Mouse (Mus musculus): Measurements from ENCODE around the gene Cant1. TPM values are rescaled to one million over a fixed set of nuclear protein-coding genes. Genes with fewer than 3 reads are reported as not detected.

The Cant1 gene
- polyA plus RNA-seq, 3 experiments from 2014 or later: 23.6 to 35.7 (median 25.1) TPM

GRCm38 (mm10) chr11:118430291-118430885, 11.5 kb upstream of the Cant1 start:
- ATAC-seq: no peak

GRCm38 (mm10) chr11:118428944-118429709, 10.2 kb upstream of the Cant1 start:
- ATAC-seq: no peak

GRCm38 (mm10) chr11:118428460-118428868, 9.6 kb upstream of the Cant1 start:
- ATAC-seq: no peak

GRCm38 (mm10) chr11:118427986-118428385, 9.1 kb upstream of the Cant1 start, which contains the start of gene C1qtnf1:
Gene C1qtnf1 (plus strand): TSS chr11:118428203.
- ATAC-seq: no peak

- ATAC-seq: no peak
Measured at GRCm38 (mm10) chr11:118427266-118427779, 8.4 kb upstream of the Cant1 start.

GRCm38 (mm10) chr11:118426765-118427164, 7.9 kb upstream of the Cant1 start:
- ATAC-seq: no peak

GRCm38 (mm10) chr11:118424621-118425335, 5.9 kb upstream of the Cant1 start:
- no peak for ATAC-seq

GRCm38 (mm10) chr11:118423266-118423971, 4.5 kb upstream of the Cant1 start:
- no peak for ATAC-seq

GRCm38 (mm10) chr11:118420261-118420660, 1.4 kb upstream of the Cant1 start:
- ATAC-seq: no peak

- no peak for ATAC-seq
Measured at GRCm38 (mm10) chr11:118418442-118418833, 448 bp downstream of the Cant1 start.

- no peak for ATAC-seq
Measured at GRCm38 (mm10) chr11:118417496-118417895, 1.4 kb downstream of the Cant1 start.

GRCm38 (mm10) chr11:118416046-118416445, 2.8 kb downstream of the Cant1 start:
- ATAC-seq: no peak

GRCm38 (mm10) chr11:118415630-118416029, 3.3 kb downstream of the Cant1 start:
- ATAC-seq: no peak

GRCm38 (mm10) chr11:118414270-118414669, 4.6 kb downstream of the Cant1 start:
- ATAC-seq: no peak

- ATAC-seq: no peak
Measured at GRCm38 (mm10) chr11:118413055-118413454, 5.8 kb downstream of the Cant1 start.

- ATAC-seq: no peak
Measured at GRCm38 (mm10) chr11:118412601-118413000, 6.3 kb downstream of the Cant1 start.

- no peak for ATAC-seq
Measured at GRCm38 (mm10) chr11:118411271-118411670, 7.6 kb downstream of the Cant1 start.

- ATAC-seq: no peak
Measured at GRCm38 (mm10) chr11:118410479-118410878, 8.4 kb downstream of the Cant1 start.

- ATAC-seq: no peak
Measured at GRCm38 (mm10) chr11:118410073-118410444, 8.8 kb downstream of the Cant1 start.

GRCm38 (mm10) chr11:118409106-118410072, 9.5 kb downstream of the Cant1 start:
- ATAC-seq: no peak

GRCm38 (mm10) chr11:118408051-118408740, 10.7 kb downstream of the Cant1 start:
- ATAC-seq: no peak
